Mouse (Mus musculus): ENCODE data around the gene Nkx2-5.

Gene Nkx2-5

DNA sequence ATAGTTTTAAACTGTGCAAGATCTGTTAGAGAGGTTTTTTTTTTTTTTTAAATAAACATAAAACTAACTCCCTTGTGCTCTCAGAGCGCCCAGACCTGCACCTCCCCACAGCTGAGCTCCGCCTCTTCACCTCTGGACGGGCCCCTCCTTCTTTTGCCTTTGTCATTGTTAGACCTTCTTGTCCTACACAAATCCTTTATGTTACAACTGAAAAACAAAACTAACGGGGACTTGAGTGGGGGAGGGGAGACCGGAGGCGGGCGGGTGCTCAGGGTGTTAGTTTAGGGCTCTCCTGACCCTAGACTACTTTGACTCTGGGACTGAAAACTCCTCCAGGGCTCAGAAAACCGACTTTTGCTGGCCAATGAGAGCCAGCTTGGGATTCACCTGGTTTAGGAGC, 8.9 kb downstream of the Nkx2-5 start:
- no peak for DNase-seq

DNA sequence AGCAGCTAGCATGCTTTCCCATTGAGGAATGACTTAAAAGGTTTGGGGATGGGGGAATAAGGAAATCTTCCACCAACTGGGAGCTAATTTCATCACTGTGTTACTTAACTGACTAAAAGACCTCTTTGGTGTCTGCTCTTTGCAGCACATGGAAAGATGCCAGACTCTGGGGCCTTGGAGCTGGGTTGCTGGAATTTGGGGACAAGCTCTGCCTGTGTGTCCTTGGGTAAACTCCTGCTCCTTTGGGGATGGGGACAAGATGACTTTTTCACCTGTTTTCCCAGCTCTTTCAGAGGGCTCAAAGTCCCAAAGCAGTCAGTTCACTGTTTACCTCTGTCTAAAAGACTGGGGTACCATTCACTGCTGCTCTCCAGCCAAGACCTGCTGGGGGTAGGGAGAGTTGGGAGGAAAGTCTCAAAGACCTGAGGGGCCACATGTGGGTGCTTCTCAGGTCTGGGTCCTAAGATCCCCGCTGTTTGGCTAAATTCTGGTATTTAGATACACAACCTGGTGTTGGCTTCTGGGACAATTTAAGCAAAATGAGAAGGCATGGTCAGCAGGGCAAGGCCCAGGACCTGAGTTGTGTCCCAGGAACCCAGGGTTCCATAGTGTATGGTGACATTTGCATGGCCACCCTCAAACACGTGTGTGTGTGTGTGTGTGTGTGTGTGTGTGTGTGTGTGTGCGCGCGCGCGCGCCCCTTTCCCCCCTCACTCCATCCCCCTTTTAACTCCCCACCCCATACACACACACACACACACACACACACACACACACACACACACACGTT, 9.6 kb downstream of the Nkx2-5 start:
- no peak for DNase-seq

DNA sequence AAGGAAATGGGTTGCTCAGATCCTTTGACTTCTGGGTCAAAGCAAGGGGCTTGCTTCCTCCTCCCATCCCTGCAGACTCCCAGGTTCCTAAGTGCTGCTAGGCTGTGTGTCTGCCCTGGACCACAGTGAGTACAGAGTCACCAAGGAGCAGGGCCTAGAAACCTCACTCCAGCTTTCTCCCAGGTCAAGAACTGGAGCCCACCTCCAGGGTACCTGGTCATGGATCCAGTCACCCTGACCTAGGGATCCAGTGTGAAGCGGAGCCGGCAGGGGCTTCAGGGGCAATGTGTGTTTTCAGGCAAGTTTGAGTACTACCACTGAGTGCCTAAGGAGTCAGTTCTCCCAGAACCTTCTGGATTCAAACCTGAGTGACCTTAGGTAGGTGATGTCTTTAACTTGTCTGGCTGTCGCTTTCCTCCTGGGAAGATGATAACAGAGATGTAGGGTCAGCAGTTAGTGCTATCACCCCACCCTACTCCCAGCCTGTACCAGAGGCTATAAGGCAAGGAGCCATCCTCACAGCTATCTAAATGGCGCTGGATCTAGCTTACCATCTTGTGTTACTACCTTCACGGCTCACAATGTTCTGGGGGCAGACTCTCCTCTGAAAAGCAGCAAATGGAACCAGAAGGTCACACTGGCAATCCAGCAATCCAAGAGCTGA, 10.4 kb downstream of the Nkx2-5 start:
- DNase-seq: no peak

DNA sequence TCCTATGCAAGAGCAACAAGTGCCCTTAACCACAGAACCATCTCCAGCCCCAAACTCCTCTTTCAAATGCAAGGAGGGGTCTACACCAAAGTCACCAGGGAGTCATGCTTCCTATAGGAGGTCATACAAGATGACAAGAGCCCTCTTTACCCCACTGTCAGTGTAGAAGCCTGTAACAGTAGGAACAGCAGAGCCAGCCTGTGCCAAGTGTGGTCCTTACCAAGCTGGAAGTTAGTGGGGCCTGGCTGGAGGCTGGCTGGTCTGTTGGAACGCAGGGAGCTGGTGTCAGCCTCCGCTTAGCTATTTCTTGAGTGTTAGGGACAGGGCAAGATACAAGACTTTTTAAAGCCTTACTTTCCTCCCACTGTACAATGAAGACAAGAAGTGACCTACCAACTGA, 11.0 kb downstream of the Nkx2-5 start:
- DNase-seq: no peak

DNA sequence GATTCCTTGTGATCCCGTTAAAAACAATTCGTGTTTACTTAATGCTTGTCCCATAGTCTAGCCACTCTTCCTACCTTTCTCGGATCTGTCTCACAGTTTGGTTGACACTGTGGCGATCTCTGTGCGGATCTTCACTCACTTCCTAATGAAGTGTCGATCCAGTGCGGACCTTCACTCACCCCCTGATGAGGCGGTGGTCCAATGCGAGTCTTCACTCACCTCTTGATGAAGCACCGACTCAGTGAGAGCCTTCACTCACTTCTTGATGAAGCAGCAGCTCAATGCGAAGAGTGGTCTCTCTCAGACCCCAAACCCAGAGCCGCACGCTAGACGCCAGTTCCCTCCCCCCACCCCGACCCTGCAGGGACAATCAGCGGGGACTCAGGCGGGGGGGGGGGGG, 18.7 kb downstream of the Nkx2-5 start:
- no peak for DNase-seq

DNA sequence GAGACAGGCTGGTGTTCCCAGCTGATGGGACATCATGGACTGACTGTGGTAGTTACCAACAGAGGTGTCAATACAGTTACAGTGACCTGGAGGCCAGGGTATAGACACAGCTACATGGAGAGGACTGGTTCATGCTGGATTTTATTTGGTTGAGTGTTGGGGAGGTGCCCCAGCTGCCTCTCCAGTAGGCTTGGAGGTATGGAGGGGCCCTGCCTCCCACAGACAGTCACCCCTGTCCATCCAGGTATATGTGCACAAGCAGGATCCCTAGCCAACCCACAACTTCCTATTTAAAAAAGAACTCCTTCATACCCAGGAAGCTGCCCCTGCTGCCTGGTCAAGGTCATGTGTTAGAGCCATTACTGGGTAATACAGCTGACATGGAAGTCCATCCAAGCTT, 27.0 kb downstream of the Nkx2-5 start:
- DNase-seq: no peak

DNA sequence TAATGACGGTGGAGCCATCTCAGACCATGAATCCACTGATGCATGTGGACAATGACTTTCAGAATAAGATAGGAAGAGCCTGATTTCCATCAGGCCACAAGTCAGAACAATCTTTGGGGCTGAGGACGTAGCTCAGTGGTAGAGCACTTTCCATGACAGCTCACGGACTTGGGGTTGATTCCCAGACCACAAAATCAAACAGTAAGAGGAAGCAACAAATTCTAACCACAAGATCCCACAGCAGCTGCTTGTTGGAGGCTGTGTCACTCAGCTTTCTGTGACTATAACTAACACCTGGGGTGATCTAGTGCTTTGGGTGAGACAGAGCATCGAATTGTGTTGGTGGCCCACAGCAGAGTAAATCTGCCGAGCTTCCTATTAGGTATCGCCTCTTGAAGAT, 28.0 kb downstream of the Nkx2-5 start:
- DNase-seq: no peak

DNA sequence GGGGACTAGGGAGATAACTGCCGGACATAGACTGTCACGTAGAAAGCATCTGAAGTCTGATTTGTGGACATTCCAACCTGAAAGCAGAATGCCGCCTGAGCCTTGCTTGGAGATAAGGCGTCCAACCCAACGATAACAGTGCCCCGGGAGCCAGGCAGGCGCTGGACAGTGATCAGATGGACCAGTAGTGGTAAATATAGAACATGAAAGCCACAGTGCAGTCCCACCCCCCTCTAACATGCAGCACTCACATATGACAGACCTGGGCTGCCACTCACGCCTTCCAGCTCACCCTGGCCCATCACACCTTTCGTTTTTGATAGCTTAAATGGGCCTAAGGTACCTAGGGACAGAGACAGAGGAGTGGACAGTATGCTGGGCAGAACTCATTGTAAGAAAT, 31.3 kb downstream of the Nkx2-5 start:
- DNase-seq: no peak

DNA sequence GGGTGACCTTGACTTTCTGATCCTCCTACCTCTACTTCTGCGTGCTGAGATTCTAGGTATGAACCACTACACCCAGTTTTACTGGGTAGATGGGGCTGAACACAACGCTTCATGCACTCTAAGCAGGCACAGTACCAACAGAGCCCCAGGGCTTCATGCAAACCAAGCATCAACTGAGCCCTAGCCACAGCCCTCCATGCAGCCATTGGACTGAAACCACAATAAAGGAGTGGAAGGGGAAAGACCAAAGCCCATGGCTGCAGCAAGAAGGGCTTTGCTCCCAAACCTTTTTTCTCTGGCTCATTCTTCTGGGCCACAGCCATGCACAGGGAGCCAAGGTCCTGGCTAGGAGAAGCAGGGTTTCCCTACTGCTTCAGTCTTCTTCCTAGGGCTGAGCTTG, 32.2 kb downstream of the Nkx2-5 start:
- DNase-seq: no peak

DNA sequence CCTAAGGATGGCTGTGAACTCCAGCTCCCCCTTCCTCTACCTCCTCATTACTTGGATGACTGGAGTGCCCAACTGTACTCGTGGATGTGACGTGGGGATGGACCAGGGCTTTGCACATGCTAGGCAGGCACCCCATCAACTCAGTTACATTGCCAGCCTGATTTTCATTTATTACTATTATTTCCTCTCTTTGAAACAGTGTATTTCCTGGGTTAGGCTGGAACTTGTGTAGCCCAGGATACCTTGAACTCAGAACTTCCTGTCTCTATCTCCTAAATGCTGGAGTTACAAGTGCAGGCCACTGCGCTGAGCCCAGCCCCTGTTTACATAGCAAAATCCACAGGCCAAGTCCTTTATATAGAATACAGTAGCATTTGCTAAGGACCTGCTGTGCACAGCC, 41.9 kb downstream of the Nkx2-5 start:
- DNase-seq: no peak

DNA sequence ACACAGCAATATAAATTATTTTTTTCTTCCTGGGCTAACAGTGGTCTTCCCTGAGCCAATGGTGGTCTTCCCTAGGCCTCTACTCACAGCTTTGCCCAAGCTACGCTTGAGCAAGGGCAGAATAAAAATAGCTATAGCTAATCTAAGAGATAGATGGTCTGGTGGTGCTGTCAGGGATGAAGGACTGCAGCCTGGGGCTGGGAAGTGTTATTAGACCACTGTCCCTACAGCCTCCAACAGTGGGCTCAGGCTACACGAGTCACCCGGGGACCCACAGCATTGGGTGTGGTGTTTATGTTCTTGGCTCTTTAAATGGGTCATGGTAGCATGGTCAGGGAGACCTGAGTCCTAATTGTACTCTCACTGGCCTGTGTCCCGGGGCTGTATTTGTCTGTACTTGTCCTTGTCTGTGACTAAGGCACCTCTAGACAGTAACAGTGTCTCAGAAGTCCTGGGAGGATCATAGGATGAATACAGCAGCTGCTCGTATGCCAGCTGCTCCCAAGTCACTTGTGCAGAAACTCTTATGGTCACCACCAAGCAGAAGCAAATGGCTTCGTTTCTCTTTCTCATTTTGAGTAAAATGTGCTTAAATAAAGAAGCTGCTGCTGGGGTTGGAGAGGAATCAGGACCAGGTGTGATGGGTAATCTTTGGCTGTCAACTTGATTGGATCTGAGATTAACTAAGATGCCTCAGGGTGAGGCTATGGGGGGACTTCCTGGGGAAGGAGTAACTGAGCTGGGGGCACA, 47.3 kb downstream of the Nkx2-5 start:
- no peak for DNase-seq

DNA sequence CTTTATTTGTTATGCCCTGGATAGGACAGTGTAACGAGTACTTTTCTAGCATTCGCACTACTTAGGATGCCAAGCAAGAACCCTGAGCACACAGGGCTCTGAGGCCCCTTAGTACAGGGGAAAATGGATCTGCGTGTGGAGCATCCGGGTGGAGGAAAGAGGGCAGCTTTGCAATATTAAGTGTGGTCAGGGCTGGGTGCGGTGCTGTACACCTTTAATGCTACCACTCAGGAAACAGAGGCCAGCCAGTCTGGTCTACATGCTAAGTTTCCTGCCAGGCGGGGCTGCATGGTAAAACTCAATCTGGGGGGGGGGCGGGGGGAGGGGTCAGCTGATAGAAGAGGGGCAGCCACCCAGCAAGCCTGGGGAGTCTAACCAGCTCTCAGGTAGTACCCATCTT, 49.4 kb downstream of the Nkx2-5 start:
- DNase-seq: no peak

DNA sequence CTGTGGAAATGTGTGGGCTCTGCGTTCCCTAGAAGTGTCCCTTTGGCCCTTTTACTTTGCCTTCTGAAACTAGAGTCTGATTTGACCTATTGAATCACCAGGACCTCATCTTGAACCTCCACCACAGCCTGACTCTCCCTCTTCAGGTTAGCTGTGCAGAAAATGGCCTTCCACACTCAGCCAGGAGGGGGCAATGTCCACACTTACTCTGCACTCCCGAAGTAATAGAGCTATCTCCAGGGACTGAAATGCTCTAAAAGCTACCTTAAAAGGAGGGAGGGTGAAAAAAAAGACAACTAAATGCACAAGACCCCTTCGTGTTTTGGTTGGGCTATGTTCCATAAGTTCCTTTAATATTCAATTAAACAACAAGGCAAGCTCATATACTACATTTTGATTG, 50.1 kb downstream of the Nkx2-5 start:
- DNase-seq: peak; percentile 37

DNA sequence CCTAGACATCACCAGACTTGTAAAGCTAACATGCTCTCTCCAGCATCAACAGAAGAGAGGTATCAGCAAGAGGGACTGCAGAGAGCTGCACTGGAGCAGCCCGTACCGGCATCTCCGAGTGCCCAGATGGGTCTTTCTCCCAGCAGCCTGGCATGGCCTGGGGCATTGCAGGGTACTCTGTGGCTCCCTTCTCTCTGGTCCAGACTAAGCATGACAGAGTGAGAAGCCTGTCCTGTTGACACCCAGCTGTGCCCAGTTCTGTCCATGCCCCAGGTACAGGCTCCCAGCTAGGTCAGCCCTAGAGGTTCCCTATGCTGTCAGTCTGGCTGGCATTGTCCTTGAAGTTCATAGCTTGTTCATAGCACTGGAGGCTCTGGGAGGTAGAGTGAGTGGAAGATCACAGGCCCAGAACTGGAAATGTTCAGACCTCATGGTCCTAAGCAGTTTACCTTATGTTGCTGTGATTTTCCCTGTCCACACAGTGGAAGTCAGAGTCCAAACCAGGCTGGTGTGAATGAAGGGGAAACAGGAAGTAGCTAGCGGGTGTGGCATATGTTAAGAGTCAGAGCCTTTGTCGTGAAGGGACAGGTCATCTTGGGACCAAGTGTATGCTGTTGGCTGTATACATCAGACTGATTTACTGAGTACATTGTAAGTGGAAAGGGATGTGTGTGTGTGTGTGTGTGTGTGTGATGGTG, 51.6 kb downstream of the Nkx2-5 start:
- no peak for DNase-seq

DNA sequence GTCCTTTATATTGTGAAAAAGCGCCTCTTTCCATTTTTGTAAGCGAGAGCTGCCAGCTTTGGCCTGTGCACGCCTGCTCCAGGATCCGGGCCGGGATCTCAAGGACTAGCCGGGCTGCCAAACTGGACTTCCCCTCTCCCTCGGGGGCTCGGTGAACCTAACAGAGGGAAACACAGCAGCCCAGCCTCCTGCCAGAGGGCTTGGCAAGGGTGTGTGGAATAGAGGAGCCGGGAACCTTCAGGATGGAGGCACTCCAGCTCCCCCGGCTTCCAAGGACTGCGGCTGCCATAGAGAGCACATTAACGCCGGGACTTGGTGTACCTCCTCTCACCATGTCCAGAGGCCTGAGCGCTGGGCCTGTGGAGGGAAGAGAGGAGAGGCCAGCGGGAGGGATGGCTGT, 52.7 kb downstream of the Nkx2-5 start:
- no peak for DNase-seq

DNA sequence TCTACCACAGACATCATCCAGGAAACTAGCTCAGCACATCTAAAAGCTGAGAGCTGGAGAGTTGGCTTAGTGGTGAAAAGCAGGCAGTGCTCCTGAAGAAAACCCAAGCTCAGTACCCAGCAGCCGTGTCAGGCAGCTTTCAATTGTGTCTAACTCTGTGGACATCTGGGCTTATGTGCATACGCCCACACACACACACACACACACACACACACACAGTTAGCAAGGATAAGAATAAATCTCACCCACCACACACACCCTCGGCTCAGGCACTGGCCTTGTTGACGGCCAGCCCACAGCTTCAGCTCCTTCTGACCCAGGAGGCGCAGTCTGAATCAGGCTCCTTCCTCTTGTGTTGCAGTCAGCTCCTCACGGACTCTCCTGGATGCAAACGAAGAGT, 53.2 kb downstream of the Nkx2-5 start:
- no peak for DNase-seq

DNA sequence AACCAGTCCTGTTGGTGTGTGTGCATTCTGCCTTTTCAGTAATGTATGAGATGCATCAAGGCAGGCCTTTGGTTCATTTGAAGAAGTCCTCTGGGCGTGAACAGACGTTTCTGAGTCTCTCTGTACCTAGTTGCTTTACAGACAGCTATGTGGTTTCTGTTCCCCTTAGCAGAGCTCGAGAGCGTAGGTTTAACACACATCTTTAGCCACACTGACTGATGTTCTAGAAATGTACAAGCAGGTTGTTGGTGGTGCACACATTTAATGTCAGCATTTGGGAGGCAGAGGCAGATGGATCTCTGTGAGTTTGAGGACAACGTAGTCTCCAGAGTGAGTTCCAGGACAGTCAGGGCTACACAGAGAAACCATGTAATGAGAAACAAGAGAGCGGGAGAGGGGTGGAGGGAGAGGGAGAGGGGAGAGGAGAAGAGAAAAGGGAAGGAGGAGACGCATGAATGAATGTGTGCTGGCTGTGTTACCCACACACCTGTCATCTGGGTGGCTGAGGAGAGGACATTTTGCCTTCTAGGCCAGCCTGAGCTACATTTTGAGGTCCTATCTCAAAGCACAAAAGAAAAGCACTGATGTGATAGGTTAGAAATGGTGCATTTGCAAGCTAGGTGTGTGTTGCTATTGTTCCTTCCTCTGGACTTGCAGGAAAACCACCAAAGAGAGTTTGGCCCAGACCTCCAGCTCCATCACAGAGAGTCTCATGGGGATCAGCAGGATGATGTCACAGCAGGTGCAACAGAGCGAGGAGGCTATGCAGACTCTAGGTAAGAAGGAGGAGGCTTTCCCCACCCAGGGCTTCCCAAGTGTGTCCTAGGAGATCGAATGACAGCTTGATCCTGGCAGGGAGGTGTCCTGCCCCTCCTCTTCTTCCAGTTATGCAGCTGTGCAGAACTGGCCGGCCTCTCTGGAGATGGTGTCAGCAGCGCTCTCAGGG, 54.3 kb downstream of the Nkx2-5 start:
- no peak for DNase-seq

DNA sequence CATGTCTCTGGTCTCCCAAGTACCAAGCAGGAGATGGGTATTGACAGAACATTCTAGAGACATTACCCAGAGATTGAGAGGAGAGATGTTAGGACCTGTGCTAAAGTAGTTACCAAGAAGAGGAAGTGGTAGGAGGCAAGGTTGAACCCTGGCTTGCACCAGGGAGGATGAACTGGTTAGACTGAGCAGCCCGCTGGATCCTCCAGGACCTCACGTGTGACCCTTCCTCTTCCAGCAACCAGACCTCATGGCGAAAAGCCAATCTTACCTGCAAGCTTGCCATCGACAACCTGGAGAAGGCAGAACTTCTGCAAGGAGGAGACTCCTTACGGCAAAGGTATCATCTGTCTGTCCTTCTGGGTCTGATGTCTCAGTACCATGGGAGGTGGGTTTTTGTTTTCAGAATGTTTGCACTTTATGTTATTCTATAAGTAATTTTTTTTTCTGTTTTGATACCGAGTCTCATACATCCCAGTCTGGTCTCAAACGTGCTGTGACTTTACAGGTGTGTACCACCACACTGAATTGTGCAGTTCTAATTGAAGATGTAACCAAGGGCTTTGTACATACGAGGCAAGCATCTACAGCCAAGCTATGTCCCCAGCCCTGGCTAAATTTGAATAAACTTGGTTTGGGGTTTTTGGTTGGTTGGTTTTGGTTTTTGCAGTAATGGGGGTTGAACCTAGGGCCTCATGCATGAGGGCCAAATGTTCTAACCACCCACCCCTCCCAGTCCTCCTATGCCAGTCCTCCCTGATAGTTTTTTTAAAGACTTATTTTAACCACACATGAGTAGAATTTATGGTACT, 55.1 kb downstream of the Nkx2-5 start:
- no peak for DNase-seq

DNA sequence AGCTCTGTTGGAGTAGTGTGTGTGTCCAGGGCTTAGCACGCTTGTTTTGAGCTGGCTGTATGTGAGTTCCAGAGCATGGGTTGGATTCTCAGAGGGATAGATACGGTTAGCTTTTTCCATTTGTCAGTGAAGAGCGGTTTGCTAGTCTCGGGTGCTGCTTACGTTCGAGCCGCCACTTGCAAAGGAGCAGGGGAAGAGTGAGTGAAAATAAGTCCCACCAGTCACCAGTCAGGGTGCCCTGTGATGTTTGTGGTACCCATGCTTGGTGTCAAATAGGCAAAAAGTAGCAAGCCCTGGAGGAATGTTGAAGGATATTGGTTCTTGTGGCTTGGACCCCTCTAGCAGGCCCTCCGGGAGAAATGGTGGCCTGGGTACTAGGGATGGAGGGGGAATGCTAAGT, 55.8 kb downstream of the Nkx2-5 start:
- DNase-seq: no peak

Data from kidney, adult 11 months (tissue).